Mouse (Mus musculus) stomach, postnatal 0 days (tissue): ENCODE data around the gene Dctn1.

ENCODE experiments used
- CTCF ChIP-seq: IDR thresholded peaks from 2 replicates; pipeline ENCODE4 v1.5.1; 2016; ENCODE audit warnings: antibody characterized with exemption, low read depth, mild to moderate bottlenecking, moderate library complexity
- EP300 ChIP-seq: optimal IDR thresholded peaks from 2 replicates; pipeline ENCODE3; 2016; ENCODE audit warnings: antibody characterized with exemption

- TF ChIP-seq CTCF: no peak
- no peak for TF ChIP-seq EP300
Measured at GRCm38 (mm10) chr6:83124851-83125312, 40.8 kb upstream of the Dctn1 start.
